Mouse (Mus musculus): Measurements from ENCODE around the gene D10Wsu102e. TPM values are rescaled to one million over a fixed set of nuclear protein-coding genes. Genes with fewer than 3 reads are reported as not detected.
"Not testable (repeated sequence)": the region's sequence is repeated elsewhere in the genome, so short reads cannot be mapped to it uniquely, and the experiment has no call there.

D10Wsu102e gene
- total RNA-seq, 4 experiments from 2014 or later, result 2.9 to 3.5 (median 3.3) TPM

DNA sequence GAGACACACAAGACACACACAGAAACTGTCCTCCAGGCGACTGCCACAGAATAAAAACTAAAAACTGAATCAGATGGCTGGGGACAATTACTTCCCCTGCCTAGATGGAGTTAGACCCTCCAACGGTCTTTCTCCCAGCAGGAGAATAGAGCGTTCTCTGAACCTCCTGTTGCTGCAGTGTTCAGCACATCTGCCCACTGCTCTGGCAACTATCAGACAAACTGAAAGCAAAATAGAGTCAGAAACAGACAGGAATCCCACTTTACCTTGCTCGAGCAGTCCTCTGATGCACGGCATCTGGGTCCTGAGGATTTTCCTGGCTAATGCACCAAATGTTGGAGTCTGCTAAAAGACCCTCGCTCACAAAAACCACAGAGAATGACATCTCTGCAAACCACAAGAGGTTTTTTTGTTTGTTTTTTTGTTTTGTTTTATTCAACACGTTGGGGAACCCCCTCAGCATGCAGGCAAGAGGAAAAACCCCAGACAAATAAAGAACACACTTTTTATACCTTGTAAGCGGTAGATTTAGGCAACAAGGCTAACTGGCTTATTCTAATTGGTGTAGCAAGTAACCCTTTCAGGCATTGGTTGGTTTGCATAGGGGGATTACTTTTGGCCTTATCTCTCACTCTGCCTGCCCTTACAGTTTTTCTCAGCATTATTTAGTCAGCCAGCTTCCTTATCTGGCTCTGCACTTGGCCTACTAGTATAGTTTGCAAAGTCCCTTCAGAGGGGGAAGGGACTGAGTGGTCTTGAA, 24.6 kb downstream of the D10Wsu102e start:
- DNase-seq (ENCODE audit: low spot score in 2 of 2), result no peak

DNA sequence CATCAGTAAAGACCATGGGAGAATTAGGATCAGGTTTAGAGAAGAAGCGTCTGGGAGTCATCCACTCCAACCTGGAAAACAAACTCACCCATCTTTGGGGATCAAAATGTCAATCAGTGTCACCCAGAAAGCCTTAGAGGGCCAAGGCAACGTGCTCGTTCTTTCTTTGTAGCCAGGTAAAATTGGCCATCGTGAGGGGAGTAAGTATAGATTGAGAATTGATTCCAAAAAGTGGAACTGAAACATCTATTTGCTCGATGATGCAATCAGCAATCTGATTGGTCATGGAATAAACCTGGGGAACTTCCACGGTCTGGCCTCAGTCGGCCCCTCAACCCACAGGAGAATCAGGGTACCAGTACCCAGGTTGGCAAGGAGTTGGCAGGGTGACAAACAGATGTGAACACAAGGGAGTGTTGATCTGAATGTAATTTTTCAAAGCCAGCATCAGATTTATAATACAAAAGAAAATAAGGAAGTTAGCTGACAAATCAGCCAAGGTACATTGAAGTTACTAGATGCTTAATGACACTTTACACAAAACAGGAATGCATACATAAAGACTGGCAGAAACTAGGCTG, 25.4 kb downstream of the D10Wsu102e start:
- DNase-seq (ENCODE audit: low spot score in 2 of 2), result no peak

DNA sequence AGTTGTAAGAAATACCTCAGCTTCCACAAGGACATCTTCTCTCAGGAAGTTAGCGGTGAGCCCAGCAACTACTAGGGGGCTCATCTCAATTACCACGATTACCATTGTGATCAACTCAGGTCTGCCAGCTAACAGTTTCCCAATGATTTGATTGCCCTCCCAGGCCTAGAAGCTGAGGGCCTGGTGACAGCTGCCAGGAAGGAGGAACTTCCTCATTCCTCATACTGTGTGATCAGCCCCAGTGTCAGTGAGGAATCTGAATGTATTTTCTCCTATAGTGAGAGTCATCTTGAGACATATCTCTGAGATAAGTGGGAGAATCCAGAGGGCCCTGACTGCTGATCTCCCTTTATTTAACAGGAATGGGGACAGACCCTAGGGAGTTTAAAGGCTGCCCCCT, 37.3 kb downstream of the D10Wsu102e start:
- DNase-seq (ENCODE audit: low spot score in 2 of 2), result no peak

DNA sequence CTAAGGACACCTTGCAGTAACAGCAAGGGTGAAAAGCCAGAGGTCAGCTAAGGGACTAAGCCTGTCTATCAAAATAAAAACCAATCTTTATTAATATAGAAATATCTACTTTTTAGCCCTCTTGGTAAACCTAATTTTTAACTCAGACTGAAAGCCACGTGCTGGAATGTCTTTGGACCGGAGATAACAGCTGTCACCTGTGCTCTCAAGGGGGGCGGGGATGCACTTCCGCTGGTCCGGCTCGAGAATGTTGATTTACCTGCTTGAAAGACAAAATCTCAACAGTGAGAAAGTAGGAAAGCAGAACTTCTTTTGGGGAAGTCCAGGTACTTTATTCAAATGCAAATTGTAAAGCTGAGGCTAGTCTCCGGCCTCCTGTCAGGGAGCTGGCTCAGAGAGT, 40.9 kb downstream of the D10Wsu102e start:
- not testable (repeated sequence) for DNase-seq (ENCODE audit: low spot score in 2 of 2)

DNA sequence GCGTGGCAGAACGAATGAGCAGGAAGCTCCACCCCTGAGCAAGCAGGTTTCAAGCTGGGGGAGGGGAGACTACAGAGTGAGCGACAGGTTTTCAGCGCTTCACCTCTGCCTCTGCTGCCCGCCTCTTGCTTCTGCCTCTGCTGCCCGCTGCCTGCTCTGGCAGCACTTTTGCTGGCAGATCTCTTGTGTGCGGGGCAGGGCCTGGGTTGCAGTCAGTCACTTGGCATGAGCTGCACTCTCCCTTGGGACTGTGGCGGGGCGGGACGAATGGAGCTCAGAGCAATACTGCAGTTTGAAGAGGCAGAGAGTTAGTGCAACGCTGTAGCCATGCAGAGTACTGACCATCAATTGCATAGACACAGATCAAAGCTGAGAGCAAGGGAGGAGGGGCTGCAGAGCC, 45.0 kb downstream of the D10Wsu102e start:
- DNase-seq (ENCODE audit: low spot score in 2 of 2), result no peak

DNA sequence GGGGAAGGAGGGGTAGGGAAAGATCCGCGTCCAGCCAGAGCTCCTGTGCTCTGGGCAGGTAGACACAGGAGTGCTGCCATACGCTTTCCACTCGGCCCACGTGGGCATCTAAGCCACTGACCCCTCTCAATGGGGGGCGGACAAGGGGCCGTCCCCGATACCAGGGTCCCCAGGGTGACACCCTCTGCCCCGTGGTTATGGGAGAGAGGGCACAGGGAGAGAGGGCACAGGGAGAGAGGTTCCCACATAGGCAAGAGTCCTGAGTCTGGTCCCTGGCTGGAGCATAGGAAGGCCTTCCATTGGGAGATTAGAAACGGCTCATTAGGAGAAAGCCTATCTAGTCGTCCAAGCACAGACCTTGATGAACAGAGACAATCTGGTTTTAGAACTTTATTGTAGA, 45.7 kb downstream of the D10Wsu102e start:
- DNase-seq (ENCODE audit: low spot score in 2 of 2), result no peak

DNA sequence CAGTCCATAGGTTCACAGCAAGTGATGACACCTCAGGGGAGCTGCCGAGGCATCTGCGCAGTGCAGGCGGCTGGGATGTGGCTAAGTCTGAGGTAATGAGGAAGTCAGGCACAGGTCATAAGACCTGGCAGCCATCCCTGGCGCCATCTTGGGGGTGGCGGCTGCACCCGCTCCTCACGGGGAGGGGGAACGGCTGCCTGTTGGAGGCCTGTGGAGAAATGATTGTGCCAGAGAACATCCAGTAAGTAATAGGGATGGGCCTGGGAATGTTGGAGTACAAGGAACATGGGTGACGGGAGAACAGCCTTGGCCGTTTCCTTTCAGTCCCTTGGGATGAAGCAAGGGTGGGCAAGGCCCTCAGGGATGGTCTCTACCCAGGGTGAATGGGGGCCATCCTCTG, 47.1 kb downstream of the D10Wsu102e start:
- DNase-seq (ENCODE audit: low spot score in 2 of 2), result no peak

DNA sequence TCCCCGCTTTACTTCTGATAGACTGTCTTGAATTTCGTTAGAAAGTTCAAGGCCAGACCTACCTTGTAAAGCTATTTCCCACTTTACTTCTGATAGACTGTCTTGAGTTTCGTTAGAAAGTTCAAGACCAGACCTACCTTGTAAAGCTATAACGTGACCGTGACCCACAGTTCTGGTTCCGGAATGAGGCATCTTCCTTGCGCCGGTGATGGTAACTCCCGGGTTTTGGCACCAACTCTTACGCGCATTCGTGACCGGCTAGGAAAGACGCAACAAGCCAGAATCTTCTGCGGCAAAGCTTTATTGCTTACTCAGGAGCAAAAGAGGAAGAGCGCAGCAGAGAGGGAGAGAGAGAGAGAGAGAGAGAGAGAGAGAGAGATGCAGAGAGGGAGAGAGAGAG, 58.4 kb downstream of the D10Wsu102e start:
- not testable (repeated sequence) for DNase-seq (ENCODE audit: low spot score in 2 of 2)

DNA sequence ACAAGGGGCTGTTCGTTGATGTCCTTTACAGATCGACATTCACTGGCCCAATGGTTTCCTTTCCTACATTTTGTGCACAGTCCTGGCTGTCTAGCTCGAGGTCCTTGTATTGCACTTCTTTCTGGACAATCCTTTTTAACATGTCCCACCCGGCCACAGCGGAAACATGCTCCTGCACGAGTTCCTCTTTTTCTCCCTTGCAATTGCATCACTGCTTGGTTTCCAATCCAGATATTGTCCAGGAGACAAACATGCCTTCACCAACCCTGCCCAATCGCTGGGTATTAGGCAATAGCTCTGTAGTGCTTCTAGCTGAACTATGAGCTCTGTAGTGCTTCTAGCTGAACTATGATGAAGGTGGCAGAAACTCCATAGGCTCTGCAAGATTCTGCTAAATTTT, 88.6 kb downstream of the D10Wsu102e start:
- DNase-seq (ENCODE audit: low spot score in 2 of 2), result no peak

DNA sequence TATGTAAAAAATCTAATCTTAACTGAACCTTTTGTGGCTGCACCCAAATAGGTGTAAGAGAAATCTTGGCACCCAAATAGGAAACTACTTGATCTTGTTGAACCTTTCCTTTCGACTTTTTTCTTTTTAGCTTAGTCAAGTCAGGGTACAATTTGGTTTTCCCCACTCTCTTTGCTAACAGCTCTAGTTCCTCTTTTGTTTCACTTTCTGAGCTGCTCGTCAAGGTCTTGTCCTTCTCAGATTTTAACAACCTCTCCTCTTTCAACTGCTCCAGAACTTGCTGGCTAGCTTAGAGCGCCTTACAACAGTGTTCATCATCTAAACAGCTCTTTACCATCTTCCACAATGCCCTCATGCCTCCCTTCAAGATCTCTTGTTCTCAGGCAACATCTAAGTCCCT, 97.5 kb downstream of the D10Wsu102e start:
- no peak for DNase-seq (ENCODE audit: low spot score in 2 of 2)

DNA sequence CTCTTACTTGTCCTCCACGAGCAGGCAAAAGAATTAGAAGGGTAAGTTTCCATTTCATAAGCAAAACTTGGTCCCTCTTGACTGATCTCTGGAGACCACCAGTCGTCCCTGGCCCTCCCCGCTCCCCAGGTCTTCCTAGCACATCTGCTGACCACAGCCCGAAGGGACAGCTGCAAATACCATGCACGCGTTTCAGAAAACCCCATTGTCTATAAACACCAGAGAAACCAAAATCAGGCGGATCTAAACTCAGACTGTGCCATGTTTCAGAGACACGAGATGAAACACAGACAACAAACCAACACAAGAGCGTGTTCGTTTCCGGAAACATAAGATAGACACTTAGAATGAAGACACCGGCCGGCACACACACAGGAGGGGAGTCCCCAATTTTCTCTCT, 115.2 kb downstream of the D10Wsu102e start:
- no peak for DNase-seq (ENCODE audit: low spot score in 2 of 2)

DNA sequence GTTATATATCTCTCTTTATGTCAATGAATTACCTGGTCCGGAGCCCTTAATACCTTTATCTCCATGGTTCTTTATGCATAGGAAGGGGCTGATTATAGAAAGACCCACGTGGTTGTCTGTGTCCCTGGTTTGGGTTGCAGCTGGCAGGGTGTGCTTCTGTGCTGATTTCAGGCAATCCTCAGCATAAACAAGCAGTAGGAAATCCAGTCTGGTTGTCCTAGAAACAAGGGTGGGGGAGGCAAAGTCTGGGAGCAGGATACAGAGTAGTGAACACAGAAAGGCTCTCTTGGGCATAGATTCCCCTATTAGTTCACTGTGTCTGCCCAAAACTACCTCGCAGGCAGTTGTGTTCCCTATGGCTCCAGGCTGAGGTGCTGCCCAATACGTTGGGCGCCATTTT, 117.3 kb downstream of the D10Wsu102e start:
- DNase-seq (ENCODE audit: low spot score in 2 of 2), result peak in 1 of 2 experiments; percentile 10

DNA sequence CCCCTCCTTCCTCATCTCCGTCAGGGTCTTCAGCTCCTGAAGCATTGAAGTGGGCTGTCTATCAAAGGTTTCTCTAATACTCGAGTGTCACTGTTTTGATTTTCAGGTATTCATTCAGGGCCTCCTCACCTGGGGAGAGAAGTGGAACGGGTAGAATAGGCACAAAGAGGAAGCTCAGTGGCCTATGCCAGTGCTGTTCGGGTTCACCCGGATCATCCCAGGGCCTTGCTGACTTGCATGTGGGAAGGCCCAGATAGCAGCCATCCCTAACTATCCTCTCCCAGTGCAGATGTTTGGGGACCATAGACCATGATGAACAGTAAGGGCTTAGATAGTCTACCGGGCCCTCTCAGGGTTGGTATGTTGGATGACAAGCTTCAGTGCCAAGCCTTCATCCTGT, 130.5 kb downstream of the D10Wsu102e start:
- DNase-seq (ENCODE audit: low spot score in 2 of 2), result no peak

DNA sequence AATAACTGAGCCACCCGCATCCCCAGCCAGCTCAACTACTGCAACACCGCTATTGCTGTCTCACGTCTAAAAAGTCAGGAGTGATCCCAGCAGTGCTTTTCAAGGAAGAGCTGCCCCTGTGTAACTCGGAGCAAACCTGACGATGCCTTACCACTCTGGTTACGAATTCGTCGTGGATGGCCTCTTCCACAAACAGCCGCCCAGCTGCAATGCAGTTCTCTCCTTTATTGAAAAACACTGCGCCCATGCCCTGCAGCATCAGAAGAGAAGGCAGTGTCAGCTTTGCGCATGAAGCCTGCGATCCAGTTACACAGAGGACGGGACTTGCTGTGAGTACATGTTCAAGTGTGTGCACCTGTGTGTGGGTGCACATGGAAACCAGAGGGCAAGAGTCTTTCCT, 137.3 kb downstream of the D10Wsu102e start:
- no peak for DNase-seq (ENCODE audit: low spot score in 2 of 2)

DNA sequence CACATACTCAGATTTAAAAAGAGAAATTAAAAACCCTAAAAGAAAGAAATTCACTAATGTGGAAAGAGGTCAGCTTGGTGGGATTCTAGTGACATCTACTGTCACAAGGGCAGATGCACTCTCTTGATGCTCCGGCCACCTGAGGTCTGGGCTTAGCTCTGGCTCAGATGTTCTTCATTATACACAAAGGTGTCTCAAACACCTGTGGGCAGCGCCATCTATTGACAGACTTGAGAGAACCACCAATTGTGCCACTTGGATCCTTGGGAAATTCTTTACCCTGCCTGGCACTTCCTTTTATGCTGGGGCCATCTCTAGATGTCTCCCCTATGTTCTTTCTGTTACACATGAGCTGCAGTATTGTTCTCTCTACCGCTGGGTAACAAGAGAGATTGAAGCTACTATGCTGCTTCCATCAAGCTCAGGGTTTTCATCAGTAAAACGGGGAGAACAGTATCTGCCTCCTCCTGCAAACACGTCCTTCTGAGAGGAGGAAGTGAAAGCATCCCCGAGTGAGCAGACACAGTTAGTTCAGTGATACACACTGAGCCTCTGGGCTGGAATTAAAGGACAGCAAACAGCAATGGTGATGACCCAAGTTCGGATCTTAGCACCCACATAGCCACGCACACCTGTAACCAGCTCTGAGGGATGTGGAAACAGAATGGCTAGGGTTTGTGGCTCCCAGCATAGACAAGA, 149.1 kb downstream of the D10Wsu102e start:
- DNase-seq (ENCODE audit: low spot score in 2 of 2), result no peak

DNA sequence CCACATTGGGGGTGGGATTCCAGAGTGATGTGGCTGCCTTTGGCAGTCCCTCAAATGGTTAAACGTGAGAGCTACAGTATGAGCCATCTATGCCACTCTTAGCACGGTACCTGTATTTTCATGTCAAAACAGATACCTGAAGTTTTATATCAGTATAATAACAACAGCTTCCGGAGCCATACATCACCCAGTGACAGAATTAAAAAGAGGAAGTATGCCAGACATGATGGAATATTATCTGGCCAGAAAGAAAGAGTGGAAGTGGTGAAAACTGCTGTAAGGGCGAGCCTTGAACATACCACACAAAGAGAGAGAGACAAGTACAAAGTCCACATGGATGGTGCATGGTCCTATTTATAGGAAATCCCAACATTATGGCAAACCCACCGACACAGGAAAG, 151.3 kb downstream of the D10Wsu102e start:
- no peak for DNase-seq (ENCODE audit: low spot score in 2 of 2)

DNA sequence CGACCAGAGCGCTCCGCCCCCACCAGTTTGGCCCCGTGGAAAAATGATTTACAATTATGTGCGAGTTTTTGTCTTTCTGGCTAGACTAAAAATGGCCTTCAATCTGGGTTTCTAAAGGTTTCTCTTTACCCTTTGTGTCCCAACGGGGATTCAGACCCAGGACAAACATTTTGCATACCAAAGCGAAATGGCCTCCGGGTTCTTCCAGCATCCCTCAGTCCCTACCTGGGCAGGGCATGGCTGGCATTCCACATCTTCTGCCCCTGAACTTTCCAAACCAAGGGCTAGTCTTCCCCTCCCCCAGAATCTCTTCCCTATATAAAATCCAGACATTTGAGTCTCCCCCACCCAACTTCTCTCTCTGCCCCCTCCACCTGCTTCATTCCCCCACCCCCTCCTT, 153.7 kb downstream of the D10Wsu102e start:
- DNase-seq (ENCODE audit: low spot score in 2 of 2), result no peak

DNA sequence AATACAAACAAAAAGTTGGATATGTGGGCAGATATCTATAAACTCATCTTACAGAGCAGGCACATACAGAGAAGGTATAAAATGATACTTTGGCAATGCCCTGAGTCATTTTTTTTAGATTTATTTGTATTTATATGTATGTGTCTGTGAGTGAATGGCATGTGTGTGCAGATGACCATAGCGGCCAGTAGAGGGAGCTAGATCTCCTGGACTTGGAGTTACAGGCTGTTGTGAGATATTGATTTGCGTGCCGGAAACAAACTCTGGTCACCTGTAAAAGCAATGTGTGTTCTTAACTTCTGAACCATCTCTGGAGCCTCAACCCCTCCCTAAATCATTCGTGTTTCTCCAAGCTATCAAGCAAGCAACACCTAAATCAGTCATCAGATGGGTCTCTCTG, 161.0 kb downstream of the D10Wsu102e start:
- DNase-seq (ENCODE audit: low spot score in 2 of 2), result no peak

DNA sequence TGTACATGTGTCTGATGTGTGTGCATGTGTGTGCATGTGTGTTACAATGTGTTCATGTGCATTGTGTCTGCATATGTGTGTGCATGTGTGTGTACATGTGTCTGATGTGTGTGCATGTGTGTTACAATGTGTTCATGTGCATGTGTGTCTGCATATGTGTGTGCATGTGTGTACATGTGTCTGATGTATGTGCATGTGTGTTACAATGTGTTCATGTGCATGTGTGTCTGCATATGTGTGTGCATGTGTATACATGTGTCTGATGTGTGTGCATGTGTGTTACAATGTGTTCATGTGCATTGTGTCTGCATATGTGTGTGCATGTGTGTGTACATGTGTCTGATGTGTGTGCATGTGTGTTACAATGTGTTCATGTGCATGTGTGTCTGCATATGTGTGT, 164.2 kb downstream of the D10Wsu102e start:
- not testable (repeated sequence) for DNase-seq (ENCODE audit: low spot score in 2 of 2)

DNA sequence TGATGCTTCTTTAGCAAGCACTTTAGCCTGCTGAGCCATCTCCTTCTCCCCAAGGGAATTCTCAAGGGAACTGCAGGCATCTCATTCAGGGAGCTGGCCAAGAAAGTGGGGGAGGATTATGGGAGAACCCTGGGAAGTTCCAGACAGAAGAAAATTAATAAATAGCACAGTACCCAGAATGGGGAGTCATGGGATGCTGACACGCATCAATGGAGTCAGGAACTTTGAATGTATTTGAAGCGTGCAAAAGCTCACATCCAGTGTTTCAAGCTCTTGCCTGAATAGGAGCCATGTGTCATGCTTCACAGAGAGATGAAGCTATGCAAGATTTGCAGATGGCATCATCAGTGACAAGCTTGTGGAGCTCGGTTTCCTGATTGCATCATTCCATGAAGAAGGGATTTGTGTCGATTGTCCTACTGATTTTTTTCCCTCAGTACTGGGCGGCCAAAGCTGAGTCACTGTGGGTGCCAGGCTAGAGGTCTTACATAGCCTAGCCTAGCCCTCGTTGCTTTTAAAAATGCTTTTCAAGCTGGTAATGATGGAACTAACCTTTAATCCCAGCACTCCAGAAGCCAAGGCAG, 170.5 kb downstream of the D10Wsu102e start:
- no peak for DNase-seq (ENCODE audit: low spot score in 2 of 2)

DNA sequence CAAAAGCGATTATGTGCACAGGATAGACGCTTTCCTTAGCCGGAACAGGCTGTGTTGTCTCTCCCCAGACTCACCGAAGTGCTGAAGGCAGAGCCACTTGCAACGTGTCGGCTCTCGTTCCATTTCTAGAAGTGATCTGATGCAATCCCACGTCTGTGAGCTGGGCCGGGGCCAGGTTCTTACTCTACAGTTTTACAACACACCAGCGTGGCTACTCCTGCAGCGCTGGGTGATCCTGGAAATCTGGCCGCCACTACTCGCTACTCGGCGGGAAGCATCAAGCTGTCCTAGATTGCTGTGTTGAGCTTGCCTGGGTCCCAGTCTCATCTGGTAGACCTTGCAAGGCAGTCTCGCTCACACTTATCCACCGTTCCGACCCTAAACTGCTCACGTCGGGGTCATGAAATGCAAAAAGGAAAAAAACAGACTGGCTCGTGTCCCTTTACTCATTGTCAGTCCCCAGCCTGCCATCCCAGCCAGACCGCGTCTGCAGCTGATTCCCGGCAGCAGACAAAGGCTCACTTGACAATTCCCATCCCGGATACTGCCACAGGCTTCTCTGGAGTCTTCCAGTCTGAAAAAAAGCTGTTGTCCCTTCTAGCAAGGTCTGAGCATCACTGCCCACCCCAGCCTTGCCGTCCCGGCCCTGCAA, 173.4 kb downstream of the D10Wsu102e start:
- peak in 1 of 2 experiments; percentile 40 for DNase-seq (ENCODE audit: low spot score in 2 of 2)

DNA sequence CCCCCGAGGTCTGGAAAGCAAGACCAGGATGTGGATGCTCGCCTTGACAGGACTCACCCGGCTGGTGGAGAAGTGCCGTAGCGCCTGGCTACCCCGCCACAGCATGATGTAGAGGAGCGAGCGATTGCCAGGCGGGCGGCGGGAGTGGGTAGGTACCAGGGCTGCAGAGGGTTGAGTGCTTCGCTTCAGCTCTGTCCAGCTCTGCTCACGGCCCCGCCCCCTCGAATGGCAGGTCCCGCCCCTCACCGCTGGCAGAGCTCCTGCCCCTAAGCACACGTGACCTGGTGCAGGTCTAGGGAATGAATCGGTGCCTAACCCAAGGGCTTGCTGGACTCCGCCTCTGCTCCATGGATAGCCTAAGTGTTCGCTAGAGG, 173.9 kb downstream of the D10Wsu102e start, which contains the start of gene Aldh1l2:
TSS of gene Aldh1l2 (minus strand) at position 231 of the 374 bp plus-strand sequence.
- peak; percentile 23 to 29 for DNase-seq (ENCODE audit: low spot score in 2 of 2)
